Mouse (Mus musculus): ENCODE measurements around the gene S1pr5. TPM values are rescaled to one million over a fixed set of nuclear protein-coding genes. Genes with fewer than 3 reads are reported as not detected.
"Not testable (repeated sequence)": the region's sequence is repeated elsewhere in the genome, so short reads cannot be mapped to it uniquely, and the experiment has no call there.

The S1pr5 gene
- polyA plus RNA-seq, 1 experiment, result 0.47 TPM

- no peak for DNase-seq (ENCODE audit: low spot score)
These were observed 20.1 kb upstream of the S1pr5 start for GRCm38 (mm10) chr9:21268305-21268704.

- no peak for DNase-seq (ENCODE audit: low spot score)
These were observed 18.6 kb upstream of the S1pr5 start for GRCm38 (mm10) chr9:21266889-21267288.

GRCm38 (mm10) chr9:21265611-21266010 lies 17.4 kb upstream of the S1pr5 start:
- DNase-seq (ENCODE audit: low spot score), result no peak

- DNase-seq (ENCODE audit: low spot score), result peak; percentile 93
These were observed 16.8 kb upstream of the S1pr5 start, which contains the start of gene Atg4d for GRCm38 (mm10) chr9:21265000-21265561. TSS of gene Atg4d (plus strand) at chr9:21265293.

- DNase-seq (ENCODE audit: low spot score), result no peak
These were observed 16.2 kb upstream of the S1pr5 start for GRCm38 (mm10) chr9:21264272-21264999.

- DNase-seq (ENCODE audit: low spot score), result no peak
These were observed 13.6 kb upstream of the S1pr5 start for GRCm38 (mm10) chr9:21261831-21262230.

GRCm38 (mm10) chr9:21260491-21261040 lies 12.3 kb upstream of the S1pr5 start:
- DNase-seq (ENCODE audit: low spot score), result no peak

- not testable (repeated sequence) for DNase-seq (ENCODE audit: low spot score)
These were observed 8.1 kb upstream of the S1pr5 start for GRCm38 (mm10) chr9:21256349-21256748.

GRCm38 (mm10) chr9:21254690-21255089 lies 6.4 kb upstream of the S1pr5 start:
- DNase-seq (ENCODE audit: low spot score), result no peak

- DNase-seq (ENCODE audit: low spot score), result no peak
These were observed 3.0 kb upstream of the S1pr5 start for GRCm38 (mm10) chr9:21251116-21251735.

GRCm38 (mm10) chr9:21250509-21250908 lies 2.3 kb upstream of the S1pr5 start:
- DNase-seq (ENCODE audit: low spot score), result no peak

- no peak for DNase-seq (ENCODE audit: low spot score)
These were observed 1.6 kb upstream of the S1pr5 start for GRCm38 (mm10) chr9:21249629-21250508.

GRCm38 (mm10) chr9:21246342-21246741 lies 1.9 kb downstream of the S1pr5 start:
- DNase-seq (ENCODE audit: low spot score), result no peak

- DNase-seq (ENCODE audit: low spot score), result no peak
These were observed 3.1 kb downstream of the S1pr5 start for GRCm38 (mm10) chr9:21245113-21245487.

GRCm38 (mm10) chr9:21244428-21245112 lies 3.7 kb downstream of the S1pr5 start:
- no peak for DNase-seq (ENCODE audit: low spot score)

GRCm38 (mm10) chr9:21243826-21244427 lies 4.3 kb downstream of the S1pr5 start:
- no peak for DNase-seq (ENCODE audit: low spot score)

GRCm38 (mm10) chr9:21241343-21241742 lies 6.9 kb downstream of the S1pr5 start:
- no peak for DNase-seq (ENCODE audit: low spot score)

GRCm38 (mm10) chr9:21239465-21239848 lies 8.8 kb downstream of the S1pr5 start:
- DNase-seq (ENCODE audit: low spot score), result no peak

- DNase-seq (ENCODE audit: low spot score), result peak; percentile 88
These were observed 9.3 kb downstream of the S1pr5 start, which contains the start of gene Keap1 for GRCm38 (mm10) chr9:21238733-21239464. TSS of gene Keap1 (minus strand) at chr9:21239361.

Measured in urinary bladder, adult 2 months (tissue).